Mouse (Mus musculus) brain, embryonic 14.5 days (tissue): ENCODE results near the gene Pard3b.

ENCODE experiments used
- CTCF ChIP-seq: fragments of 200-500 bp; IDR thresholded peaks from 2 replicates; pipeline ENCODE4 v1.5.1; 2012; ENCODE audit warnings: inconsistent platforms, mild to moderate bottlenecking, moderate library complexity, borderline replicate concordance; ENCODE audit not compliant: insufficient read depth, insufficient read length; ENCODE audit errors: extremely low read depth
- POLR2A ChIP-seq: fragments of 200-500 bp; IDR thresholded peaks from 2 replicates; pipeline ENCODE4 v1.6.1; 2012; ENCODE audit warnings: mild to moderate bottlenecking, inconsistent platforms, borderline replicate concordance; ENCODE audit not compliant: poor library complexity, insufficient read depth, insufficient read length, severe bottlenecking; ENCODE audit errors: extremely low read depth

GRCm38 (mm10) chr1:62449193-62449875 is 810.7 kb downstream of the Pard3b start:
- TF ChIP-seq CTCF (no peak), POLR2A (no peak)
